Mouse (Mus musculus): Measurements from ENCODE around the gene Krtap27-1. TPM values are rescaled to one million over a fixed set of nuclear protein-coding genes. Genes with fewer than 3 reads are reported as not detected.

The Krtap27-1 gene
- polyA plus RNA-seq, 1 experiment from 2014 or later: not detected

DNA sequence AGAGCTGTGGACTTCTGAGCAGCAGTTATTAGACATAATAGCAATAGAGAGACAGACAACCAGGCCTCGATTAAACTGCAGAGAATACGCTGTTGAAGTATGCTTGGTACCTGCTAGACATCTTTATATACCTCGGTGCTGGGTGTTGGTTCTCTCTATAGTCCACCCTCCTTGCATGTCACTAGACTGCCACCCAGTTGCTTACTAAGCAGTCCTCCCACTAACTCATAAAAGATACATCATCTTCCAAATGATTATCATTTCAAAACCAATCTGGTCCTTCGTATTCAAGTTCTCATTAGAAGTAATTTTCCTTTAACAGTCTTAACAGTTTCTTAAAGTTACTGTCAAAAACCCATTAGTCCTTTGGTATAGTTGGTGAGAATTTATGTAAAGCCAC lies 43.9 kb downstream of the Krtap27-1 start, which contains the start of gene 2310079G19Rik:
2310079G19Rik (minus strand) TSS at position 101 of the 400 bp plus-strand sequence.
- 81% methylated on average over 4 of the region's 4 CpGs for WGBS
- no peak for ATAC-seq (ENCODE audit: insufficient read depth, low FRiP score)
- Histone ChIP-seq H3K9me3 (replicated peaks; ENCODE audit: control insufficient read depth, low read length) (no peaks in the 10 kb centered on the region), H3K36me3 (ENCODE audit: control insufficient read depth, insufficient read depth, low read length) (no peaks in the 10 kb centered on the region), H3K27ac (ENCODE audit: low read length) (no peak within 1 kb of the TSS), H3K9ac (ENCODE audit: low read length) (no peak within 1 kb of the TSS), H3K4me1 (ENCODE audit: control insufficient read depth, insufficient read depth, low read length) (no peaks in the 10 kb centered on the region), H3K4me3 (replicated peaks; ENCODE audit: low read length) (no peak within 1 kb of the TSS), H3K4me2 (ENCODE audit: low read depth, low read length) (no peak within 1 kb of the TSS), H3K27me3 (ENCODE audit: control insufficient read depth, insufficient read depth, low read length) (no peaks in the 10 kb centered on the region)

Other genes starting within 250 kb of the Krtap27-1 start
- 1.0 and 3.2 TPM in 2 replicates for gene Cldn17, start 164.7 kb downstream of the Krtap27-1 start, polyA plus RNA-seq (2015; fragmentation: Nextera tagmentation; extraction: Ambion mirVana)
- 11.0 and 11.6 TPM in 2 replicates for gene Cldn8, start 108.5 kb downstream of the Krtap27-1 start, polyA plus RNA-seq (2015; fragmentation: Nextera tagmentation; extraction: Ambion mirVana)
- gene Krtap24-1, start 59.4 kb downstream of the Krtap27-1 start, polyA plus RNA-seq (2015; fragmentation: Nextera tagmentation; extraction: Ambion mirVana): not detected in 2 replicates
- not detected in 2 replicates for gene 2310079G19Rik, start 44.0 kb downstream of the Krtap27-1 start, polyA plus RNA-seq (2015; fragmentation: Nextera tagmentation; extraction: Ambion mirVana)
- gene Krtap26-1, start 23.9 kb downstream of the Krtap27-1 start, polyA plus RNA-seq (2015; fragmentation: Nextera tagmentation; extraction: Ambion mirVana): not detected in 2 replicates
- not detected in 2 replicates for gene 2310061N02Rik, start 36.3 kb upstream of the Krtap27-1 start, polyA plus RNA-seq (2015; fragmentation: Nextera tagmentation; extraction: Ambion mirVana)
- not detected in 2 replicates for gene Krtap13-1, start 57.2 kb upstream of the Krtap27-1 start, polyA plus RNA-seq (2015; fragmentation: Nextera tagmentation; extraction: Ambion mirVana)
- not detected in 2 replicates for gene Krtap13, start 80.0 kb upstream of the Krtap27-1 start, polyA plus RNA-seq (2015; fragmentation: Nextera tagmentation; extraction: Ambion mirVana)
- not detected in 2 replicates for gene 2310034C09Rik, start 87.2 kb upstream of the Krtap27-1 start, polyA plus RNA-seq (2015; fragmentation: Nextera tagmentation; extraction: Ambion mirVana)
- not detected in 2 replicates for gene 2310057N15Rik, start 102.5 kb upstream of the Krtap27-1 start, polyA plus RNA-seq (2015; fragmentation: Nextera tagmentation; extraction: Ambion mirVana)
- not detected in 2 replicates for gene Gm5965, start 106.2 kb upstream of the Krtap27-1 start, polyA plus RNA-seq (2015; fragmentation: Nextera tagmentation; extraction: Ambion mirVana)
- gene Gm20741, start 140.5 kb upstream of the Krtap27-1 start, polyA plus RNA-seq (2015; fragmentation: Nextera tagmentation; extraction: Ambion mirVana): not detected in 2 replicates
- gene Krtap15, start 148.5 kb upstream of the Krtap27-1 start, polyA plus RNA-seq (2015; fragmentation: Nextera tagmentation; extraction: Ambion mirVana): not detected in 2 replicates
- not detected in 2 replicates for gene Krtap14, start 154.5 kb upstream of the Krtap27-1 start, polyA plus RNA-seq (2015; fragmentation: Nextera tagmentation; extraction: Ambion mirVana)
- gene Krtap19-1, start 197.7 kb upstream of the Krtap27-1 start, polyA plus RNA-seq (2015; fragmentation: Nextera tagmentation; extraction: Ambion mirVana): not detected in 2 replicates
- not detected in 2 replicates for gene Krtap19-2, start 202.6 kb upstream of the Krtap27-1 start, polyA plus RNA-seq (2015; fragmentation: Nextera tagmentation; extraction: Ambion mirVana)
- not detected in 2 replicates for gene Krtap19-3, start 206.4 kb upstream of the Krtap27-1 start, polyA plus RNA-seq (2015; fragmentation: Nextera tagmentation; extraction: Ambion mirVana)
- gene Krtap19-4, start 213.4 kb upstream of the Krtap27-1 start, polyA plus RNA-seq (2015; fragmentation: Nextera tagmentation; extraction: Ambion mirVana): not detected in 2 replicates
- not detected in 2 replicates for gene Krtap19-5, start 224.8 kb upstream of the Krtap27-1 start, polyA plus RNA-seq (2015; fragmentation: Nextera tagmentation; extraction: Ambion mirVana)

Data from stomach, embryonic 16.5 days (tissue).